Mouse (Mus musculus) embryonic facial prominence, embryonic 15.5 days (tissue): ENCODE data around the gene Tmem251. TPM values are rescaled to one million over a fixed set of nuclear protein-coding genes. Genes with fewer than 3 reads are reported as not detected.

ENCODE experiments used
- ATAC-seq: fragments of 200-750 bp; cut with Nextera tagmentation; 2 replicates; pipeline ENCODE4 v1.8.0; 2017; ENCODE audit warnings: low read depth, moderate TSS enrichment; ENCODE audit not compliant: insufficient number of reproducible peaks, low FRiP score, low TSS enrichment
- H3K27ac ChIP-seq: fragments of 300-500 bp; sonication (generic); replicated peaks from 2 replicates; pipeline ENCODE4 v1.5.1; 2015; ENCODE audit warnings: mild to moderate bottlenecking, inconsistent platforms
- H3K27me3 ChIP-seq: fragments of 300-500 bp; sonication (generic); 2 replicates; pipeline ENCODE4 v1.6.1; 2015; ENCODE audit warnings: inconsistent platforms
- H3K36me3 ChIP-seq: fragments of 300-500 bp; sonication (generic); 2 replicates; pipeline ENCODE4 v1.6.1; 2015; ENCODE audit warnings: mild to moderate bottlenecking, inconsistent platforms
- H3K4me1 ChIP-seq: fragments of 300-500 bp; sonication (generic); 2 replicates; pipeline ENCODE4 v1.6.1; 2015; ENCODE audit warnings: inconsistent platforms
- H3K4me2 ChIP-seq: fragments of 300-500 bp; sonication (generic); replicated peaks from 2 replicates; pipeline ENCODE4 v1.6.1; 2015; ENCODE audit warnings: mild to moderate bottlenecking, inconsistent platforms
- H3K4me3 ChIP-seq: fragments of 300-500 bp; sonication (generic); replicated peaks from 2 replicates; pipeline ENCODE4 v1.5.1; 2015; ENCODE audit warnings: mild to moderate bottlenecking, inconsistent platforms
- H3K9ac ChIP-seq: fragments of 300-500 bp; sonication (generic); 2 replicates; pipeline ENCODE4 v1.6.1; 2015; ENCODE audit warnings: inconsistent platforms
- H3K9me3 ChIP-seq: fragments of 300-500 bp; sonication (generic); replicated peaks from 2 replicates; pipeline ENCODE4 v1.6.1; 2016; ENCODE audit warnings: inconsistent platforms
- WGBS: fragments of 180-500 bp; shearing (Covaris S2); methylation state at CpG from one replicate; pipeline ENCODE4 v1.1.7; 2015; 5-methylcytosine and 5-hydroxymethylcytosine counted together
- polyA plus RNA-seq: library from polyadenylated mRNA; unstranded; fragments of >200 nt; fragmentation: Nextera tagmentation; extraction: Ambion mirVana; gene quantifications from 2 replicates; pipeline ENCODE4 v1.2.1, GENCODE M21; 2015

Tmem251 gene
- polyA plus RNA-seq, 1 experiment from 2014 or later: 8.7 TPM

DNA sequence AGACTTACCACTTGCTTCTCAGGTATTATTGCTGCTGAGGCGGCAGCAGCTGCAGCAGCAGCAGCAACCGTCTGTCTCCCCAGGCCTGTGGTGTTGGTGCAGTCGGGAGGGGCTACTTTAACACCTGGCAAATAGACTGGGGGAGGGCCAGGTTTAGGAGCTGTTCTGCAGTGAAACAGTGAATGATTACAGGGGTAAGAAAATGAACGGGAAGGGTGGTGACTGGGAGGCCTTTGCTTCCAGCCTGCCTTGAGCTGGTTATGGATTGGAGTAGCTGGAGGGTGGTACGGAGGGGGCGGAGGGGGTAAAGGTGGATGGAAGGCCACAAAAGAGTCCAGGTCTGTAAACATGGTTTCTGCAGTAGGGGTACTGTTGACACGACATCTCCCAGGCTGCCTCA, 44.4 kb downstream of the Tmem251 start:
- H3K36me3 ChIP-seq: peaks cover 62% of the 10 kb centered on the region
- H3K9me3 ChIP-seq: no peaks in the 10 kb centered on the region
- no peak overlapping the region for H3K9ac ChIP-seq
- 89% methylated on average over 7 of the region's 7 CpGs for WGBS
- H3K27ac ChIP-seq: no peak overlapping the region
- H3K4me1 ChIP-seq: no peaks in the 10 kb centered on the region
- no peak overlapping the region for H3K4me2 ChIP-seq
- no peak for ATAC-seq
- no peaks in the 10 kb centered on the region for H3K27me3 ChIP-seq
- no peak overlapping the region for H3K4me3 ChIP-seq

Other genes starting within 250 kb of the Tmem251 start
- 8.4 and 8.8 TPM in 2 replicates for gene Chga, start 188.8 kb upstream of the Tmem251 start, polyA plus RNA-seq
- gene Itpk1, start 38.8 kb upstream of the Tmem251 start, polyA plus RNA-seq: 13.6 and 14.2 TPM in 2 replicates
- 24.5 and 24.7 TPM in 2 replicates for gene Moap1, start 101 bp upstream of the Tmem251 start, polyA plus RNA-seq
- not detected in 2 replicates for gene Gm28051, start 14.0 kb downstream of the Tmem251 start, polyA plus RNA-seq
- 24.3 and 25.6 TPM in 2 replicates for gene Gon7, start 14.0 kb downstream of the Tmem251 start, polyA plus RNA-seq
- gene Ubr7, start 14.2 kb downstream of the Tmem251 start, polyA plus RNA-seq: 38.2 and 38.7 TPM in 2 replicates
- 22.0 and 23.0 TPM in 2 replicates for gene Gm20604, start 14.9 kb downstream of the Tmem251 start, polyA plus RNA-seq
- 19.3 and 20.3 TPM in 2 replicates for gene Btbd7, start 134.7 kb downstream of the Tmem251 start, polyA plus RNA-seq
- gene Cox8c, start 155.6 kb downstream of the Tmem251 start, polyA plus RNA-seq: 0.42 TPM in 1 of 2 replicates, not detected in the other
- 0.45 and 1.3 TPM in 2 replicates for gene Unc79, start 205.1 kb downstream of the Tmem251 start, polyA plus RNA-seq